Mouse (Mus musculus) midbrain, embryonic 16.5 days (tissue): ENCODE data around the gene Map2k3. TPM values are rescaled to one million over a fixed set of nuclear protein-coding genes. Genes with fewer than 3 reads are reported as not detected.

Source experiments
- ATAC-seq: fragments of 200-750 bp; cut with Nextera tagmentation; 2 replicates; pipeline ENCODE4 v1.8.0; 2017; ENCODE audit warnings: moderate TSS enrichment
- H3K27ac ChIP-seq: fragments of 300-500 bp; sonication (generic); 2 replicates; pipeline ENCODE4 v1.5.1; 2014; ENCODE audit warnings: mild to moderate bottlenecking, low read length, mixed read lengths
- H3K27me3 ChIP-seq: fragments of 300-500 bp; sonication (generic); 2 replicates; pipeline ENCODE4 v1.6.1; 2014; ENCODE audit warnings: low read depth, low read length, mixed read lengths; ENCODE audit not compliant: control insufficient read depth, insufficient read depth
- H3K36me3 ChIP-seq: fragments of 300-500 bp; sonication (generic); 2 replicates; pipeline ENCODE4 v1.6.1; 2014; ENCODE audit warnings: mild to moderate bottlenecking, low read length, moderate library complexity, mixed read lengths; ENCODE audit not compliant: control insufficient read depth, insufficient read depth
- H3K4me1 ChIP-seq: fragments of 300-500 bp; sonication (generic); 2 replicates; pipeline ENCODE4 v1.6.1; 2014; ENCODE audit warnings: mild to moderate bottlenecking, low read length, mixed read lengths; ENCODE audit not compliant: control insufficient read depth, insufficient read depth
- H3K4me2 ChIP-seq: fragments of 300-500 bp; sonication (generic); 2 replicates; pipeline ENCODE4 v1.6.1; 2014; ENCODE audit warnings: mild to moderate bottlenecking, low read length, mixed read lengths
- H3K4me3 ChIP-seq: fragments of 300-500 bp; sonication (generic); 2 replicates; pipeline ENCODE4 v1.5.1; 2014; ENCODE audit warnings: low read depth, mild to moderate bottlenecking, low read length, moderate library complexity, mixed read lengths
- H3K9ac ChIP-seq: fragments of 300-500 bp; sonication (generic); 2 replicates; pipeline ENCODE4 v1.6.1; 2014; ENCODE audit warnings: low read depth, low read length, mixed read lengths
- H3K9me3 ChIP-seq: fragments of 300-500 bp; sonication (generic); replicated peaks from 2 replicates; pipeline ENCODE4 v1.6.1; 2014; ENCODE audit warnings: mild to moderate bottlenecking, low read length, mixed read lengths; ENCODE audit not compliant: control insufficient read depth, poor library complexity, severe bottlenecking
- WGBS: fragments of 180-500 bp; shearing (Covaris S2); extraction: QIAGEN DNeasy Blood & Tissue Kit; methylation state at CpG from one replicate; pipeline ENCODE4 v1.1.7; 2014; 5-methylcytosine and 5-hydroxymethylcytosine counted together
- polyA plus RNA-seq: library from polyadenylated mRNA; unstranded; fragments of >200 nt; fragmentation: Nextera tagmentation; extraction: Ambion mirVana; gene quantifications from 2 replicates; pipeline ENCODE4 v1.2.1, GENCODE M21; 2015

The Map2k3 gene
- polyA plus RNA-seq, 1 experiment from 2014 or later: 29.5 TPM

- Histone ChIP-seq H3K27me3 (no peaks in the 10 kb centered on the region), H3K4me3 (no peak overlapping the region), H3K9ac (no peak overlapping the region), H3K4me1 (peaks cover 1% of the 10 kb centered on the region; the same call in 1 of the 2 replicates), H3K9me3 (no peaks in the 10 kb centered on the region), H3K27ac (no peak overlapping the region), H3K4me2 (no peak overlapping the region), H3K36me3 (no peaks in the 10 kb centered on the region)
- 82% methylated on average over 2 of the region's 2 CpGs for WGBS
- ATAC-seq: no peak
These were observed 11.8 kb upstream of the Map2k3 start for GRCm38 (mm10) chr11:60920021-60920420.

GRCm38 (mm10) chr11:60922195-60922594, 9.6 kb upstream of the Map2k3 start:
- Histone ChIP-seq H3K9ac (no peak overlapping the region), H3K4me1 (0 out of 2 replicates have a peak, but pooled peaks cover 2% of the 10 kb centered on the region), H3K9me3 (no peaks in the 10 kb centered on the region), H3K27me3 (no peaks in the 10 kb centered on the region), H3K36me3 (no peaks in the 10 kb centered on the region), H3K4me2 (no peak overlapping the region), H3K4me3 (no peak overlapping the region), H3K27ac (no peak overlapping the region)
- 86% methylated on average over 1 of the region's 1 CpGs for WGBS
- no peak for ATAC-seq

- no peak overlapping the region for H3K4me2 ChIP-seq
- no peaks in the 10 kb centered on the region for H3K27me3 ChIP-seq
- H3K4me3 ChIP-seq: no peak overlapping the region
- peaks cover 7% of the 10 kb centered on the region; the same call in 1 of the 2 replicates for H3K4me1 ChIP-seq
- H3K9ac ChIP-seq: no peak overlapping the region
- no peaks in the 10 kb centered on the region for H3K9me3 ChIP-seq
- WGBS: 68% methylated on average over 5 of the region's 5 CpGs
- H3K36me3 ChIP-seq: no peaks in the 10 kb centered on the region
- no peak for ATAC-seq
- H3K27ac ChIP-seq: no peak overlapping the region
These were observed 8.9 kb upstream of the Map2k3 start for GRCm38 (mm10) chr11:60922964-60923363.

GRCm38 (mm10) chr11:60924498-60924897, 7.3 kb upstream of the Map2k3 start:
- Histone ChIP-seq H3K36me3 (no peaks in the 10 kb centered on the region), H3K27ac (no peak overlapping the region), H3K4me3 (no peak overlapping the region), H3K27me3 (no peaks in the 10 kb centered on the region), H3K4me2 (no peak overlapping the region), H3K4me1 (peaks cover 7% of the 10 kb centered on the region; the same call in 1 of the 2 replicates), H3K9me3 (no peaks in the 10 kb centered on the region), H3K9ac (no peak overlapping the region)
- 46% methylated on average over 6 of the region's 6 CpGs for WGBS
- no peak for ATAC-seq

GRCm38 (mm10) chr11:60924981-60925380, 6.9 kb upstream of the Map2k3 start:
- Histone ChIP-seq H3K4me1 (peaks cover 7% of the 10 kb centered on the region; the same call in 1 of the 2 replicates), H3K27me3 (no peaks in the 10 kb centered on the region), H3K4me3 (no peak overlapping the region), H3K9ac (no peak overlapping the region), H3K27ac (no peak overlapping the region), H3K36me3 (no peaks in the 10 kb centered on the region), H3K9me3 (no peaks in the 10 kb centered on the region), H3K4me2 (no peak overlapping the region)
- WGBS: 95% methylated on average over 1 of the region's 1 CpGs
- no peak for ATAC-seq

- Histone ChIP-seq H3K4me1 (peaks cover 12% of the 10 kb centered on the region), H3K4me3 (peak overlapping the region; percentile 15; the same call in 1 of the 2 replicates), H3K27ac (no peak overlapping the region), H3K9me3 (no peaks in the 10 kb centered on the region), H3K4me2 (peak overlapping the region; percentile 49), H3K27me3 (no peaks in the 10 kb centered on the region), H3K36me3 (no peaks in the 10 kb centered on the region), H3K9ac (peak overlapping the region; percentile 44; the same call in 1 of the 2 replicates)
- WGBS: under 1% methylated on average over 9 of the region's 9 CpGs
- peak; percentile 77 for ATAC-seq
These were observed 4.6 kb upstream of the Map2k3 start for GRCm38 (mm10) chr11:60927264-60927663.

GRCm38 (mm10) chr11:60930724-60931281, 1.0 kb upstream of the Map2k3 start:
- H3K36me3 ChIP-seq: no peaks in the 10 kb centered on the region
- no peak for ATAC-seq

GRCm38 (mm10) chr11:60931282-60931868, 458 bp upstream of the Map2k3 start:
- WGBS: 2% methylated on average over 30 of the region's 30 CpGs
- Histone ChIP-seq H3K36me3 (no peaks in the 10 kb centered on the region), H3K9ac (peak overlapping the region; percentile 72), H3K27ac (no peak overlapping the region), H3K4me2 (peak overlapping the region; percentile 83), H3K27me3 (no peaks in the 10 kb centered on the region), H3K9me3 (no peaks in the 10 kb centered on the region), H3K4me3 (peak overlapping the region; percentile 80), H3K4me1 (peaks cover 28% of the 10 kb centered on the region)
- ATAC-seq: peak; percentile 71; the same call in 1 of the 2 replicates

More at GRCm38 (mm10) chr11:60930724-60931281, 1.0 kb upstream of the Map2k3 start:
- peaks cover 28% of the 10 kb centered on the region for H3K4me1 ChIP-seq
- 19% methylated on average over 7 of the region's 7 CpGs for WGBS
- H3K9ac ChIP-seq: peak overlapping the region; percentile 72
- peak overlapping the region; percentile 80 for H3K4me3 ChIP-seq
- H3K9me3 ChIP-seq: no peaks in the 10 kb centered on the region
- H3K27me3 ChIP-seq: no peaks in the 10 kb centered on the region
- no peak overlapping the region for H3K27ac ChIP-seq
- H3K4me2 ChIP-seq: peak overlapping the region; percentile 83

- H3K4me2 ChIP-seq: peak overlapping the region; percentile 83
- no peaks in the 10 kb centered on the region for H3K27me3 ChIP-seq
- no peaks in the 10 kb centered on the region for H3K9me3 ChIP-seq
- peak overlapping the region; percentile 82 for H3K9ac ChIP-seq
- H3K36me3 ChIP-seq: no peaks in the 10 kb centered on the region
- no peak; the same call in 1 of the 2 replicates for ATAC-seq
- peaks cover 25% of the 10 kb centered on the region for H3K4me1 ChIP-seq
- H3K4me3 ChIP-seq: peak overlapping the region; percentile 80
- H3K27ac ChIP-seq: no peak overlapping the region; the same call in 1 of the 2 replicates
- 5% methylated on average over 7 of the region's 7 CpGs for WGBS
These were observed 729 bp downstream of the Map2k3 start for GRCm38 (mm10) chr11:60932503-60933020.
